Mouse (Mus musculus): ENCODE measurements at regions not wholly inside any gene's neighbourhood (a gene's known extent, or its start where the extent isn't known, plus 50 kb on each side); places are given as distances from the start of the nearest gene placed in this dataset.

- Histone ChIP-seq H3K36me3 (no peaks in the 10 kb centered on the region), H3K4me1 (no peaks in the 10 kb centered on the region), H3K27me3 (no peaks in the 10 kb centered on the region), H3K4me2 (replicated peaks) (no peak overlapping the region), H3K9ac (no peak overlapping the region), H3K4me3 (no peak overlapping the region), H3K27ac (no peak overlapping the region), H3K9me3 (replicated peaks) (no peaks in the 10 kb centered on the region)
- ATAC-seq (ENCODE audit: low FRiP score), result no peak
- WGBS, result 77% methylated on average over 2 of the region's 2 CpGs
Observed at GRCm38 (mm10) chr12:74657036-74657648, 340.9 kb upstream of the Gm11042 start.

DNA sequence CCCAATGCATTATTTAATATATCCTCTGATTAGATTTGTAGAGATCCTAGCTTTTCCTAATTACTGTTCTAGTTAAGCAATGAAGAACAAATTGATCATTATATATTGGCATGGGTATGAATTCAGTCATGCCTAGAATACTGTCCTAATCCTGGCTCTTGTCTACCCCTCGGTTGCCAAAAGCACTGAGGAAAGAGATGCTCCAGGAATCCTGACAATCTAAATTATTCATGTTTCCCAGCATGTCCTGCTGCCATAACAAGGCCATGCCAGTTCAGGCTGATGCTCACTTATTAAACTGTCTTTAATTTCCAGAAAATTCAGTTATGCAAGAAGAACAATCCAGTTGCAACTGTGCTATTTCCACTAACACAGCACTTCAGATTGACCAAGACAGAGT is 335.1 kb upstream of the Gm11042 start:
- Histone ChIP-seq H3K27me3 (no peaks in the 10 kb centered on the region), H3K4me3 (no peak overlapping the region), H3K9ac (no peak overlapping the region), H3K36me3 (no peaks in the 10 kb centered on the region), H3K27ac (no peak overlapping the region), H3K4me1 (no peaks in the 10 kb centered on the region), H3K9me3 (replicated peaks) (no peaks in the 10 kb centered on the region), H3K4me2 (replicated peaks) (no peak overlapping the region)
- no peak for ATAC-seq (ENCODE audit: low FRiP score)
- WGBS, result 77% methylated on average over 1 of the region's 1 CpGs

DNA sequence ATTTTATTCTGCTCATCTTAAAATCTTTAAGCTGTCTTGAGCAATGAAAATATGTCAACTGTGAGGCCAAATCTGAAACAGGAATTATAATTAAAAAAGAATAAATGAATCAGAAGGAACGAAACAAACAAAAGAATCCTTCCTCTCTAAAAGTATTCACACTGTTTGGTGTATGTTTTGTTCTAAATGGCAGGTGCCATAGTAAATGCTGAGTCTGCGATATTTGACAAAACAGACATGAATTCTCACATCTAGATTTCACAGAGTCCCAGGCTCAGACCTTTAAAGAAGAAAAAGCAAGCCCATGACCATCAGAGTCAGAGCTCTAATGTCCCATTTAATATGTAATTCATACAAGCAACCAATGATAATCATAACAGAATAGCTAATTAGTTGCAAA is 316.6 kb upstream of the Gm11042 start:
- Histone ChIP-seq H3K4me1 (no peaks in the 10 kb centered on the region), H3K4me3 (no peak overlapping the region), H3K27ac (no peak overlapping the region), H3K27me3 (no peaks in the 10 kb centered on the region), H3K9me3 (replicated peaks) (no peaks in the 10 kb centered on the region), H3K9ac (no peak overlapping the region), H3K36me3 (no peaks in the 10 kb centered on the region), H3K4me2 (replicated peaks) (no peak overlapping the region)
- ATAC-seq (ENCODE audit: low FRiP score), result no peak
- 86% methylated on average over 2 of the region's 2 CpGs for WGBS

DNA sequence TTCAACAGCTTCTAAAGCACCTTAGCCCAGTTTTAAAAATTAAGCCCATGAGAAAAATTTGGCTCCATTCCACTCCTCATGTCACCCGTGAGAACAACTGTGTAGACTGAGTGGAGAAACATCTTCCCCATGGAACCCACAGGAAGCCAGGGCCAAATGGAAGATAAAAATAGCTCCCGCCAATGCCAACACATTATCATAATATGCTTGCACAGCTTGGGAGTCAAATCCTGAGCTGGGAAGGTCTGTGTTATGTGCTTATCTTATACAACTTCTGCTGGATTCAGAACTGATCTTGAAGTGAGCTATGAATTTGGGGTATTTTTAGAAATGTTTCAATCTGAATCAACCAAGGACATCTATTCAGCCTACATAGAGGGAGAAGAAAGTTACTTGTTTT is 279.0 kb upstream of the Gm11042 start:
- no peak overlapping the region for H3K4me2 ChIP-seq (replicated peaks)
- H3K27me3 ChIP-seq, result no peaks in the 10 kb centered on the region
- H3K9ac ChIP-seq, result no peak overlapping the region
- H3K27ac ChIP-seq, result no peak overlapping the region
- H3K36me3 ChIP-seq, result no peaks in the 10 kb centered on the region
- no peaks in the 10 kb centered on the region for H3K4me1 ChIP-seq
- ATAC-seq (ENCODE audit: low FRiP score), result no peak
- no peak overlapping the region for H3K4me3 ChIP-seq
- 81% methylated on average over 2 of the region's 2 CpGs for WGBS
- H3K9me3 ChIP-seq (replicated peaks), result no peaks in the 10 kb centered on the region

- H3K9ac ChIP-seq, result no peak overlapping the region
- WGBS, result 86% methylated on average over 2 of the region's 2 CpGs
- no peak overlapping the region for H3K27ac ChIP-seq
- no peaks in the 10 kb centered on the region for H3K9me3 ChIP-seq (replicated peaks)
- H3K4me3 ChIP-seq, result no peak overlapping the region
- H3K27me3 ChIP-seq, result no peaks in the 10 kb centered on the region
- H3K4me2 ChIP-seq (replicated peaks), result no peak overlapping the region
- H3K36me3 ChIP-seq, result no peaks in the 10 kb centered on the region
- no peaks in the 10 kb centered on the region for H3K4me1 ChIP-seq
- no peak for ATAC-seq (ENCODE audit: low FRiP score)
Observed at GRCm38 (mm10) chr12:74554599-74554998, 238.4 kb upstream of the Gm11042 start.

DNA sequence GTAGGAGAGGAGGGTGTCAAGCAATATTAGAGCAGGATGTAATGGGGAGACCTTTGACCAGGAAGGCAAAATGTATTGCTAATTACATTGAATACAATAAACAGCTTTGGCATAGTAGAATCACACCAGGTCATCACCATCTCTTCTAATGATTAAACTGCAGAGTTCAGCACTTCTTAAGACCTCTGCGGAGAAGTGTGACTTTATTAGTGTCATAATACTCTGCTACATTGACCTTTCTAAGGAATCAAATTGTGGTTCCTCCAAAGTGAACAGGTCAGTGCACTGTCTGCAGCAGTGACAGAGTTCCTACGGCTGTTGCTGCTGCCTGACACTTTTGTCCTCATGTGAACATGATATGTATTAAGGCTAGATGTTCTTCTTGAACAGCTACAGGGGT is 228.0 kb upstream of the Gm11042 start:
- ATAC-seq (ENCODE audit: low FRiP score), result no peak
- H3K36me3 ChIP-seq, result no peaks in the 10 kb centered on the region
- H3K4me3 ChIP-seq, result no peak overlapping the region
- no peaks in the 10 kb centered on the region for H3K4me1 ChIP-seq
- 86% methylated on average over 2 of the region's 2 CpGs for WGBS
- H3K4me2 ChIP-seq (replicated peaks), result no peak overlapping the region
- no peak overlapping the region for H3K9ac ChIP-seq
- no peaks in the 10 kb centered on the region for H3K27me3 ChIP-seq
- no peak overlapping the region for H3K27ac ChIP-seq
- H3K9me3 ChIP-seq (replicated peaks), result no peaks in the 10 kb centered on the region

DNA sequence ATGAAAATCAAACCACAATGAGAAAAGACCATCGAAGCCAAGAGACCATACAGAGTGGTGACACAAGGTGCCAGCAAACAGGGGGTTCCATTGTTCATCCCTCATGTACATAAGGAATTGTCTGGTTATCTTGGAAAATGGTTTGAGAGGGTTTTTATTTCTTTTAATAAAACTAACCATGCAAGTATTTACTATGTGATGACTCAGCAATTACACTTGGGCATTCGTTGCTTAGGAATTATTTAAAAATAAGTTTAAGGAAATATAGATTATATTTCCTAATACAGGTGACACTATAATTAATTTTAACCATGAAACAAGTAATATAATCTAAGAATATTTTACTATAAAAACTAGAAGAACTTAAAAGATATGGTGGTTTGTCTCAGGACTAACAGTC is 218.7 kb upstream of the Gm11042 start:
- H3K27me3 ChIP-seq, result no peaks in the 10 kb centered on the region
- H3K4me1 ChIP-seq, result no peaks in the 10 kb centered on the region
- no peak overlapping the region for H3K27ac ChIP-seq
- WGBS, result 85% methylated on average over 2 of the region's 2 CpGs
- no peak overlapping the region for H3K9ac ChIP-seq
- H3K36me3 ChIP-seq, result no peaks in the 10 kb centered on the region
- no peak overlapping the region for H3K4me3 ChIP-seq
- no peak overlapping the region for H3K4me2 ChIP-seq (replicated peaks)
- H3K9me3 ChIP-seq (replicated peaks), result no peaks in the 10 kb centered on the region
- no peak for ATAC-seq (ENCODE audit: low FRiP score)

DNA sequence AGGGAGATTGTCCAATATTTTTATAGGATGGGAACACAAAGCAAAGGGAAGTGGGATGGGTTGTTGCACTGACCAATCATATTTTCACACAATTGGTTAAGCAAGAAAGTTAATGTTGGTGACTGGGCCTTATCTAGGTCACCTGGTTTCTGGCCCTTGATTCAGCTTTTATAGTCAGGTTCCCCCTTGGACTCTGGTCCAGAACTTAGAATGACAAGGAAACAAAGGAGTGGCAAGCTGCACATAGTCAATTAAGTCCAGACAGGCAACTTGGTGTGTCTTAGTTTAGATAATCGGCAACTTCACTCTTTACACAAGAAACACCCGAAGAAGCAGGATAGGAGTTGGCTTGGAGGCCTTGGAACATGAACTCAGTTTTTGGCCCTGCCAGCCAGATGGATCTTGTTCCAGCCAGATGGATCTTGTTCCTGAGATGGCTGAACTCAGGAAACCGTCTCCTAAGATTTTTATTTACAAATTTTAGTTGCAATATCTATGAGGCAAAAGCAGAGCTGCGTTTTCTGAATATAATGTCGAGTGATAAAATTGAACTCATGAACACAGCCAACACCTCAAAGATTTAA is 212.9 kb upstream of the Gm11042 start:
- H3K27ac ChIP-seq, result no peak overlapping the region
- H3K4me2 ChIP-seq (replicated peaks), result no peak overlapping the region
- ATAC-seq (ENCODE audit: low FRiP score), result no peak
- WGBS, result 95% methylated on average over 5 of the region's 5 CpGs
- no peaks in the 10 kb centered on the region for H3K36me3 ChIP-seq
- H3K9me3 ChIP-seq (replicated peaks), result no peaks in the 10 kb centered on the region
- no peaks in the 10 kb centered on the region for H3K4me1 ChIP-seq
- no peak overlapping the region for H3K4me3 ChIP-seq
- no peak overlapping the region for H3K9ac ChIP-seq
- H3K27me3 ChIP-seq, result no peaks in the 10 kb centered on the region

GRCm38 (mm10) chr12:74527190-74527621 is 211.0 kb upstream of the Gm11042 start:
- 52% methylated on average over 2 of the region's 2 CpGs for WGBS
- Histone ChIP-seq H3K4me2 (replicated peaks) (no peak overlapping the region), H3K4me3 (no peak overlapping the region), H3K9ac (no peak overlapping the region), H3K27ac (no peak overlapping the region), H3K36me3 (no peaks in the 10 kb centered on the region), H3K27me3 (no peaks in the 10 kb centered on the region), H3K9me3 (replicated peaks) (no peaks in the 10 kb centered on the region), H3K4me1 (no peaks in the 10 kb centered on the region)
- peak; percentile 35; the same call in 1 of the 2 replicates for ATAC-seq (ENCODE audit: low FRiP score)

DNA sequence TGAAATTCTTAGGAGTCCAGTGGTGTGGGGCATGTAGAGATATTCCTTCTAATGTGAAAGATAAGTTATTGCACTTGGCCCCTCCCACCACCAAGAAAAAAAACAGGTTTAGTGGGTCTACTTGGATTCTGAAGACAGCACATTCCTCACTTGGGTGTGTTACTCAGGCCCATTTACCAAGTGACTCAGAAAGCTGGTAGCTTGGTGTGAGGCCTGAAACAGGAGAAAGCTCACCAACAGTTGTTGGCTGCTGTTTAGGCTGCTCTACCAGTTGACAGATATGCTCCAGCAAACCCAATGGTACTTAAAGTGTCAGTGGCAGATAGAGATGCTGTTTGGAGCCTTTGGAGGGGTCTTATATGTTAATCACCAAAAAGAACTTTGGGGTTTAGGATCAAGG is 207.8 kb upstream of the Gm11042 start:
- Histone ChIP-seq H3K27me3 (no peaks in the 10 kb centered on the region), H3K9ac (no peak overlapping the region), H3K27ac (no peak overlapping the region), H3K4me1 (no peaks in the 10 kb centered on the region), H3K4me2 (replicated peaks) (no peak overlapping the region), H3K9me3 (replicated peaks) (no peaks in the 10 kb centered on the region), H3K4me3 (no peak overlapping the region), H3K36me3 (no peaks in the 10 kb centered on the region)
- ATAC-seq (ENCODE audit: low FRiP score), result no peak

GRCm38 (mm10) chr12:74518032-74518431 is 201.8 kb upstream of the Gm11042 start:
- H3K4me1 ChIP-seq, result no peaks in the 10 kb centered on the region
- H3K36me3 ChIP-seq, result no peaks in the 10 kb centered on the region
- WGBS, result 89% methylated on average over 6 of the region's 6 CpGs
- no peak overlapping the region for H3K9ac ChIP-seq
- no peak for ATAC-seq (ENCODE audit: low FRiP score)
- H3K4me2 ChIP-seq (replicated peaks), result no peak overlapping the region
- no peak overlapping the region for H3K4me3 ChIP-seq
- H3K27ac ChIP-seq, result no peak overlapping the region
- H3K9me3 ChIP-seq (replicated peaks), result no peaks in the 10 kb centered on the region
- no peaks in the 10 kb centered on the region for H3K27me3 ChIP-seq

DNA sequence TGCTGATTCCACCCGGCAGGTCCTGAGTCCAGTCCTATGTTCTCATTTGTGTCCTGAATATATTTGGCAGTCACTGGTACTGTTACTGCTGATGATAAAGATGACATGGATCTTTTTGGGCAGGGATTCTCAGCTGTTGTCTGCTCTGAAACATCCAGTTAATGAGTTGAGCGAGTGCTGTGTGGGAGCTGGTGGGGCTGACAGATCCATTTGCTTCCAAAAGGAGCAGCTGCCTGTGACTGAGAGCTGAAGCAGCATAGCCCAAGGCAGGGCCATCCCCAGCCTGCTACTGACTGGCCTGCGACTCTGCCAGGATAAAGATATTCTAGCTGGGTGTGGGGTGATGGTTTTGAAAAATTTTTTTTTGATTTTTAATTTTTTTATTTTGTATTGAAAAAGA is 200.3 kb upstream of the Gm11042 start:
- H3K4me1 ChIP-seq, result no peaks in the 10 kb centered on the region
- WGBS, result 43% methylated on average over 3 of the region's 3 CpGs
- no peak for ATAC-seq (ENCODE audit: low FRiP score)

GRCm38 (mm10) chr12:74502791-74503190 is 186.6 kb upstream of the Gm11042 start:
- no peak overlapping the region for H3K27ac ChIP-seq
- no peak overlapping the region for H3K4me2 ChIP-seq (replicated peaks)
- no peaks in the 10 kb centered on the region for H3K36me3 ChIP-seq
- H3K9me3 ChIP-seq (replicated peaks), result no peaks in the 10 kb centered on the region
- ATAC-seq (ENCODE audit: low FRiP score), result no peak
- H3K27me3 ChIP-seq, result no peaks in the 10 kb centered on the region
- no peak overlapping the region for H3K4me3 ChIP-seq
- H3K4me1 ChIP-seq, result no peaks in the 10 kb centered on the region
- H3K9ac ChIP-seq, result no peak overlapping the region
- 71% methylated on average over 2 of the region's 2 CpGs for WGBS

More for the DNA sequence above, 200.3 kb upstream of the Gm11042 start:
- Histone ChIP-seq H3K4me2 (replicated peaks) (no peak overlapping the region), H3K27ac (no peak overlapping the region), H3K36me3 (no peaks in the 10 kb centered on the region), H3K27me3 (no peaks in the 10 kb centered on the region), H3K4me3 (no peak overlapping the region), H3K9ac (no peak overlapping the region), H3K9me3 (replicated peaks) (no peaks in the 10 kb centered on the region)

All from hindbrain, embryonic 12.5 days (tissue).